Mouse (Mus musculus): Measurements from ENCODE around the gene Stx8. TPM values are rescaled to one million over a fixed set of nuclear protein-coding genes. Genes with fewer than 3 reads are reported as not detected.
A peak's percentile ranks its signal among the peaks of the same experiment; 100 is the strongest.

Stx8 gene
- total RNA-seq (2021) = 10 to 100 TPM; 28.1 to 28.4 TPM

- DNase-seq (ENCODE audit: extremely low spot score in 1 of 2, low spot score in 2 of 2) = peak; percentile 91 to 97
- intact Hi-C loops (cut with DNase I) = no loop called here
Observed at GRCm38 (mm10) chr11:67965905-67966878, at the start of gene Stx8. TSS of gene Stx8 (plus strand) at chr11:67966193.

- intact Hi-C loops (cut with DNase I) = no loop called here
- DNase-seq (ENCODE audit: extremely low spot score in 1 of 2, low spot score in 2 of 2) = no peak
Observed at GRCm38 (mm10) chr11:67917126-67917525, 48.9 kb upstream of the Stx8 start.

DNA sequence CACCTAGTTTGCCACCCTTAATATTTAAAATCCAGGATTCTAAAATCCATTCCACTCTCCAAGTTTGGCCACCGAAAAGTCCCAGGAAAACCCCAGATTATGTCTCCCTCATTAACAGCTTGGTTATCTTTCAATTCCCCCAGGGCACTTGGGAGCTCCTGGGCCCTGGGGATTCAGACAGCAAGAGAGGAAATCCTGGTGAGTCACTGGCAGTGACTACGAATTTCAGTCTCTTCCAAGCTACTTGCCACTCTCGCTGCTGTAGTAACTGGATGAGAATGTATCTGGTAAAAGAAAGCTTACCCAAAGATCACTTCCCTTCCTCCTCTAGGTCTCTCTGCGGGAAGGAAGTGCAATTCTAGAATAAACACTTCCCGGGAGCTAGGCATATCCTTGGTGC lies 46.4 kb upstream of the Stx8 start:
- DNase-seq (ENCODE audit: extremely low spot score in 1 of 2, low spot score in 2 of 2) = no peak
- intact Hi-C loops (cut with DNase I) = no loop called here

GRCm38 (mm10) chr11:67920226-67920960 lies 45.6 kb upstream of the Stx8 start:
- no peak for DNase-seq (ENCODE audit: extremely low spot score in 1 of 2, low spot score in 2 of 2)
- intact Hi-C loops (cut with DNase I) = loop anchor here (5.0 kb wide), 1 partner anchor 33 kb away; no protein-coding TSS in a partner anchor

DNA sequence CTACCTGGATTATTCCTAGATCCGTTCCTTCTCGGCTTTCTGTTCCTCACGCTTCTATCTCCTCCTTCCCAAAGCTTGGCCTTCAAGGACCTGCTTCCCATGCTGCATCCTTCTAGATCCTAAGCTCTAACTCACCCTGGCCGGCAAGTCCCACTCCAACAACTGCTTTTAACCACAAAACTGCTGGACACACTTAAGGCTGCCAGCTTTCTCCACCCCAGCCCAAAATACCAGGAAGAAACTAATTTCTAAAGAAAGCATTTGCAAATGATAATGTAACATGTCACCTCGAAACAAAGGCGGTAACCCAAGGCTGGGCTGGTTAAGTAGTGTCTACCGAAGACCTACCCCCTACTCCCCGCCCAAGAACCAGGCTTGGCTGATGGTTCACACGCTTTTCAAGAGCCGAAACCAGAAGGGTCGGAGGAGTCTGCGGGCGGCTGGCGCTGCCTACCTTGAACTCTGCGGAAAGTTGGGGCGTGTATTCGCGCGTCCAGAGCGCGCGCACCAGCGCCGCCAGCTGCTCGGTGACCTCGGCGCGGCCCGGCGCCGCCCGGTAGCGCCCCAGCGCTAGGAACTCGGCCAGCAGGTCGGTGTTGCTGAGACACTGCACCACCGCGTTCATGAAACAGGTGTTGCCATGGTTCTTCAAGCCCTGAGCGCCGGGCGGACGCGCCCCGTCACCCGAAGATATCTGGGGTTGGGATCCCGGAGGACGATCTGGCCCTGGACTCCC lies 44.7 kb upstream of the Stx8 start:
- intact Hi-C loops (cut with DNase I) = loop anchor here (5.0 kb wide), 1 partner anchor 34 kb away; no protein-coding TSS in a partner anchor
- DNase-seq (ENCODE audit: extremely low spot score in 1 of 2, low spot score in 2 of 2) = peak in 1 of 2 experiments; percentile 67

- peak in 1 of 2 experiments; percentile 88 for DNase-seq (ENCODE audit: extremely low spot score in 1 of 2, low spot score in 2 of 2)
- intact Hi-C loops (cut with DNase I) = loop anchor here (2.0 to 5.0 kb wide), 2 partner anchors 35 to 101 kb away; no protein-coding TSS in a partner anchor
Observed at GRCm38 (mm10) chr11:67921827-67922754, 43.9 kb upstream of the Stx8 start, which contains the start of gene Usp43. TSS of gene Usp43 (minus strand) at chr11:67922153.

GRCm38 (mm10) chr11:67922755-67923125 lies 43.3 kb upstream of the Stx8 start:
- peak; percentile 65 to 83 for DNase-seq (ENCODE audit: extremely low spot score in 1 of 2, low spot score in 2 of 2)
- intact Hi-C loops (cut with DNase I) = loop anchor here (2.0 to 5.0 kb wide), 2 partner anchors 35 to 102 kb away; no protein-coding TSS in a partner anchor

- DNase-seq (ENCODE audit: extremely low spot score in 1 of 2, low spot score in 2 of 2) = no peak
- intact Hi-C loops (cut with DNase I) = loop anchor here (2.0 to 5.0 kb wide), 2 partner anchors 36 to 103 kb away; no protein-coding TSS in a partner anchor
Observed at GRCm38 (mm10) chr11:67923720-67924119, 42.3 kb upstream of the Stx8 start.

- peak in 1 of 2 experiments; percentile 32 for DNase-seq (ENCODE audit: extremely low spot score in 1 of 2, low spot score in 2 of 2)
- intact Hi-C loops (cut with DNase I) = loop anchor here (5.0 kb wide), 1 partner anchor 38 kb away; no protein-coding TSS in a partner anchor
Observed at GRCm38 (mm10) chr11:67925000-67925399, 41.0 kb upstream of the Stx8 start.

- intact Hi-C loops (cut with DNase I) = no loop called here
- peak in 1 of 2 experiments; percentile 16 for DNase-seq (ENCODE audit: extremely low spot score in 1 of 2, low spot score in 2 of 2)
Observed at GRCm38 (mm10) chr11:67926348-67927055, 39.5 kb upstream of the Stx8 start.

- intact Hi-C loops (cut with DNase I) = no loop called here
- no peak for DNase-seq (ENCODE audit: extremely low spot score in 1 of 2, low spot score in 2 of 2)
Observed at GRCm38 (mm10) chr11:67932156-67932555, 33.8 kb upstream of the Stx8 start.

- no peak for DNase-seq (ENCODE audit: extremely low spot score in 1 of 2, low spot score in 2 of 2)
- intact Hi-C loops (cut with DNase I) = no loop called here
Observed at GRCm38 (mm10) chr11:67948229-67948628, 17.8 kb upstream of the Stx8 start.

DNA sequence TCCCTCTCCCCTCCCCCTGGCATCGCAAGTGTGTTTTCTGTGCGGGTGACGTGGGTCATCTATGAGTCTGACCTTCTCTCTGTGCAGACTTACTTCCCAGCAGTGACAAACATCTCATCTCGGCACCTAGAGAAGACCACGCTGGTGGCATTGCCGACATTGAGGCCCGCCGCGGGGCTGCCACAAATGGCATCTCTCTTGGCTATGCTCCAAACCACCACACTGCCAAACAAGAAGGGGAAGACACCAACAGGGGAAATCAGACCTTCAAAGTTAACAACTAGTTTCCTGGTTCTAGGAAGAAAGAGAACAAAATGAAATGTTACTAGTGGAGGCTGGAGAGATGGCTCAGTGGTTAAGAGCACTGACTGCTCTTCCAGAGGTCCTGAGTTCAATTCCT lies 16.5 kb upstream of the Stx8 start:
- intact Hi-C loops (cut with DNase I) = no loop called here
- DNase-seq (ENCODE audit: extremely low spot score in 1 of 2, low spot score in 2 of 2) = no peak

DNA sequence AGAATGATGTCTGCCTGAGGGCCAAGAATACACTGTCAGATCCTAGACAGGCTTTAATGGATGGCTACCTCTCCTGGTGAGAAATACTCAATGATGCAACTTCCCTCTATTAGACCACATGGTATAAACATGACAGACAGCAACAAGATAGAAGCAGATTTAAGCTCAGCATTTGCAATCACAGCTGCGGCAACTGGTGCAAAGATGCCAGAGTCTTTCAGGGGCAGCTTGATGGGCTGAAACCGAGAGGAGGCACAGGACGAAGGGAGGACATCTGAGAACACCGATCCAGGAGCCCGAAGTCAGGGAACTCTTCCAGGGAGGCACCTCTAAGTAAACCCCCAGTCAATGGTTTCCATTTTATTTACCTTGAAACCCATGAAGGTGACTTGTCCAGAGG lies 12.4 kb upstream of the Stx8 start:
- intact Hi-C loops (cut with DNase I) = no loop called here
- DNase-seq (ENCODE audit: extremely low spot score in 1 of 2, low spot score in 2 of 2) = no peak

DNA sequence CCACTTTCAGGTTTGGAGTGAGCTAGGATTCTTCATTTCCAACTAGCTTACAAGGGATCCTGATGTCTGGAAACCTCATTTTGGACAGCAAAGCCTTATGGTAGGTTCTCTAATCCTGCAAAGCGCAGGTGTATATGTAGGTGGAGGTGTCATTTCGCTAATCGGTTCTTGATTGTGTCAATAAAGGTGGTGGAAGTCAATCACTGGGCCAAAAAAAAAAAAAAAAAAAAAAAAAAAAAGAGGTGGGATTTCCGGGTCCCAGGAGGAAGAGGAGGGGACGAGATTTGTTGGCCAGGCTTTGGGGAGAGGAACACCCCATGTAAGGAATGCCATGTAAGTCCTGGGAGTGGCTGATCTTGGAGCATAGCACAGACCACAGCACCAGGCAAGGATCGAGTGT lies 11.6 kb upstream of the Stx8 start:
- no peak for DNase-seq (ENCODE audit: extremely low spot score in 1 of 2, low spot score in 2 of 2)
- intact Hi-C loops (cut with DNase I) = no loop called here

DNA sequence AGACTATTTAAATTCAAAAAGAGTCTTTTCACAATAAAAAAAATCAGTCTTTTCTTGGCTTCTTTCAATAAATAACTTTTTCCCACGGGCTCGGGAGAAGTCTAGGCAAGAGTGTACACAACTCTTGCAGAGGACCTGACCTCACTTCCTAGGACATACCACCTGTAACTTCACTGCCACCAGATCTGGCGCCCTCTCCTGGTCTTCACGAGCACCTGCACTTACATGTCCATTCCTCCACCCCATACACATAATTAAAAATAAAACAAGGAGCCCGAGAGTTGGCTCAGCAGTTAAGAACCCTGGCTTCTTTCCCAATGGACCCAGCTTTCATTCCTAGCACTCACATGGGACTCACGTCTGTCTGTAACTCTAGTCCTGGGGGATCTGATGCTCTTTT lies 1.9 kb upstream of the Stx8 start:
- DNase-seq (ENCODE audit: extremely low spot score in 1 of 2, low spot score in 2 of 2) = no peak
- intact Hi-C loops (cut with DNase I) = no loop called here

GRCm38 (mm10) chr11:67965242-67965883 lies 630 bp upstream of the Stx8 start, which contains the start of gene Cfap52:
TSS of gene Cfap52 (minus strand) at chr11:67965651.
- intact Hi-C loops (cut with DNase I) = no loop called here
- peak; percentile 86 to 89 for DNase-seq (ENCODE audit: extremely low spot score in 1 of 2, low spot score in 2 of 2)

Measured in left cerebral cortex, postnatal 10 days (tissue).